Mouse (Mus musculus): ENCODE measurements around the gene Med10. TPM values are rescaled to one million over a fixed set of nuclear protein-coding genes. Genes with fewer than 3 reads are reported as not detected.

Med10 gene
- total RNA-seq, 1 experiment: 63.1 TPM

DNA sequence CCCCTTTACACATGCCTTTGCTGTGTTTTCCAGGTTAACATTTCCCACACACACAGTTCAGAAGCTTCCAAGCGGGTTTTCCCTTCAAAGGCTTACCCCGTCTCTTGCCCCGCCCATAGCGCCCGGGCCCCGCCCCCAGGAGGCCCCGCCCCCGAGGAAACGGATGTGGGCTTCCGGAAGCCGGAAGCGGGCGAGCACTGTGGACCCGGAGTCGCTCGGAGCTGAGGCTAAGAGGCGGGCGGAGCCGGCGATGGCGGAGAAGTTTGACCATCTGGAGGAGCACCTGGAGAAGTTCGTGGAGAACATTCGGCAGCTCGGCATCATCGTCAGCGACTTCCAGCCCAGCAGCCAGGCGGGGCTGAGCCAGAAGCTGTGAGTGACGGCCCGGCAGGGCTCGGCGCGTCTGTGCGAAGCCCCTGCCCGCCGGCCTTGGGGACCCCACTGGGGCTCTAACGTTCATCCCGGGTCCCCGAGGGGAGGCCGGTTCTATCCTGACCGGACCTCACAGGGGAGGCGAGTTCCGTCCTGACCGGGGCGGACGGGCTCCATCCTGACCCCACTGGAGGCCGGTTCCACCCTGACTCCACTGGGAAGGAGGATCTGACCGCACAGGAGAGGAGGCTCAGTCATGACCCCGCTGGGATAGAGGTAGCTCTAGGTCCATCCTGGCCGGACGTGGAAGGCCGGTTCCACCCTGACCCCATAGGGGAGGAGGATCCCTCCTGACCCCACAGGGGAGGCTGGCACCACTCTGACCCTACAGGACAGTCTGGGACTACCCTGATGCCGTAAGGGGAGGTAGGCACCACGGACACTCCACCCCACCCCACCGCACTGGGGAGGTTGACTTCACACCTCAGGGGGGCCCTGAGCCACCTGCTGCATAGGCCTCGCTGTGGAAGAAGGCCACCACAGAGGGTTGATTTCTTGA, 7.8 kb downstream of the Med10 start:
- peak overlapping the region; percentile 89 for H3K9ac ChIP-seq (ENCODE audit: insufficient read depth, low read depth, low read length, poor library complexity, severe bottlenecking)
- TF ChIP-seq CHD2 (IDR thresholded peaks at IDR 0.05; ENCODE audit: low read depth, low read length) (no peak), ZNF384 (IDR thresholded peaks at IDR 0.05; ENCODE audit: low read depth, low read length) (no peak), HCFC1 (IDR thresholded peaks at IDR 0.05; ENCODE audit: borderline replicate concordance, insufficient read depth, low read length) (no peak), MAFK (IDR thresholded peaks at IDR 0.05; ENCODE audit: insufficient read depth, low read depth, low read length) (no peak), ZC3H11A (IDR thresholded peaks at IDR 0.05; ENCODE audit: borderline replicate concordance, low read depth, low read length) (no peak)
- peak overlapping the region; percentile 83 to 97 for H3K4me3 ChIP-seq (ENCODE audit: insufficient read depth in 1 of 2, low read depth in 1 of 2, low read length in 2 of 2, poor library complexity in 1 of 2, severe bottlenecking in 1 of 2)
- peak; percentile 79 for DNase-seq (ENCODE audit: low read depth, low spot score)
- peaks cover 0 to 3% of the 10 kb centered on the region in 2 experiments; a peak in 1 of 4 replicates for H3K4me1 ChIP-seq (ENCODE audit: control insufficient read depth in 2 of 2, insufficient read depth in 2 of 2, low read length in 2 of 2, poor library complexity in 1 of 2)
- no peak overlapping the region for H3K27ac ChIP-seq (ENCODE audit: insufficient read depth, low read depth, low read length, poor library complexity, severe bottlenecking)
- in situ Hi-C loops (cut with MboI; ENCODE audit: low sequenced_read_pairs in 2 of 2, unreplicated experiment in 2 of 2): no loop called here
- H3K36me3 ChIP-seq (ENCODE audit: control insufficient read depth, insufficient read depth, low read length, poor library complexity, severe bottlenecking): peaks cover 25% of the 10 kb centered on the region
- H3K9me3 ChIP-seq (ENCODE audit: control insufficient read depth, insufficient read depth, low read depth, low read length): no peaks in the 10 kb centered on the region

DNA sequence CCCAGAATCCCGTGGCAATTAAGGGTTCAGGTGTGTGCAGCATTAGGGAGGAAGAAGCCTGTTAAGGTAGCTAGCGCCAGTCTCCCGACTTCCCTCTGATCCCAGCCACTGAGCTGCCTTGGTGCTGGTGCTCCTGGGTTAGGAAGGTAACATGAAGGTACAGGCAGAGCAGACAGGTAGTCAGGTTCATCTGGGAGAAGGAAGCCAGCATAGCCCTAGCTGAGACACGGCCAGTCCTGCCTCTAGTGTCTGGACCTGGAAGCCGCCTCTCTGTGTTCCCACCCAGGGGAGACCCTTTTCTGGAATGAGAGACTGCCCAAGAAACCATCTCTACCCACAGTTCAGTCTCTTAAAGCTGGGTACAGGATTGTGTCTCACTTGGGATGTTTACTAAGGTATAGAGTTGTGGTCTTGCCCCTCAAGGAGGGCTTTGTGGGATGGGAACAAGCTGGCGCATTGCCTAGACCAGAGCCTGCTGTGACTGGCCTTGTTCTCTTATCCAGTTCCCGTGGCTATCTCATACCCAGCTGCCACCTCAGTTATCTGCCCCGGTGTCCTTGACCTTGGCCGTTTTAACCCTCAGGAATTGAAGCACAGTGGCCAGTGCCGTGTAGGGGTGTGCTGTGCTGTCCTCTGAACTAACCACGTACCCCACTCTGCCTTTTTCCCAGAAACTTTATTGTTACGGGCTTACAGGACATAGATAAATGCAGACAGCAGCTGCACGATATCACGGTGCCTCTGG, 8.9 kb downstream of the Med10 start:
- no peak for DNase-seq (ENCODE audit: low read depth, low spot score)
- no peak overlapping the region for H3K9ac ChIP-seq (ENCODE audit: insufficient read depth, low read depth, low read length, poor library complexity, severe bottlenecking)
- no peaks in the 10 kb centered on the region for H3K9me3 ChIP-seq (ENCODE audit: control insufficient read depth, insufficient read depth, low read depth, low read length)
- peak overlapping the region in 1 of 2 experiments; percentile 97; a peak in 1 of 4 replicates for H3K4me3 ChIP-seq (ENCODE audit: insufficient read depth in 1 of 2, low read depth in 1 of 2, low read length in 2 of 2, poor library complexity in 1 of 2, severe bottlenecking in 1 of 2)
- TF ChIP-seq ZNF384 (IDR thresholded peaks at IDR 0.05; ENCODE audit: low read depth, low read length): no peak
- no peak for TF ChIP-seq MAFK (IDR thresholded peaks at IDR 0.05; ENCODE audit: insufficient read depth, low read depth, low read length)
- TF ChIP-seq CHD2 (IDR thresholded peaks at IDR 0.05; ENCODE audit: low read depth, low read length): no peak
- TF ChIP-seq HCFC1 (IDR thresholded peaks at IDR 0.05; ENCODE audit: borderline replicate concordance, insufficient read depth, low read length): no peak
- no peak for TF ChIP-seq ZC3H11A (IDR thresholded peaks at IDR 0.05; ENCODE audit: borderline replicate concordance, low read depth, low read length)
- in situ Hi-C loops (cut with MboI; ENCODE audit: low sequenced_read_pairs in 2 of 2, unreplicated experiment in 2 of 2): no loop called here
- H3K4me1 ChIP-seq (ENCODE audit: control insufficient read depth in 2 of 2, insufficient read depth in 2 of 2, low read length in 2 of 2, poor library complexity in 1 of 2): peaks cover 0 to 3% of the 10 kb centered on the region in 2 experiments; a peak in 1 of 4 replicates
- peaks cover 31% of the 10 kb centered on the region for H3K36me3 ChIP-seq (ENCODE audit: control insufficient read depth, insufficient read depth, low read length, poor library complexity, severe bottlenecking)
- no peak overlapping the region for H3K27ac ChIP-seq (ENCODE audit: insufficient read depth, low read depth, low read length, poor library complexity, severe bottlenecking)

DNA sequence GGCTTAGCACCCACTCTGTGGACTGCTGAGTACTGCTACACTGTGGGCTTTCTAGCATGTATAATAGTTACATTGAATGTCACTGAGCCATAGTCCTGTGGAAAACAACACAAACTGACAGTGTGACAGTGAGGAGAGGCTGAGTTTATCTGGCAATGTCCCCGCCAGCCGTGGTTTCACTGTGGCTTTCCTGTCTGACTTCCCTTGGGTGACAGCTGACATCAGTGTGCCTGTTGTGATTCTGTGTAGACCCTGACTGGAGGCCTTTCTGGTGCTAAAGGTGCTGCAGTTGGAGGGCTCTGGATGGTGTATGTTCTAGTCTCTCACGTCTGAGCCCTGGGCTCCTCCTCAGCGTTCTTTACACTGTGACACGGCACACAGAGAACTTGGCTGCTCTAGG, 11.7 kb downstream of the Med10 start:
- H3K9ac ChIP-seq (ENCODE audit: insufficient read depth, low read depth, low read length, poor library complexity, severe bottlenecking): no peak overlapping the region
- in situ Hi-C loops (cut with MboI; ENCODE audit: low sequenced_read_pairs in 2 of 2, unreplicated experiment in 2 of 2): no loop called here
- H3K4me3 ChIP-seq (ENCODE audit: insufficient read depth in 1 of 2, low read depth in 1 of 2, low read length in 2 of 2, poor library complexity in 1 of 2, severe bottlenecking in 1 of 2): no peak overlapping the region
- no peak overlapping the region for H3K27ac ChIP-seq (ENCODE audit: insufficient read depth, low read depth, low read length, poor library complexity, severe bottlenecking)
- no peak for DNase-seq (ENCODE audit: low read depth, low spot score)
- peaks cover 33% of the 10 kb centered on the region for H3K36me3 ChIP-seq (ENCODE audit: control insufficient read depth, insufficient read depth, low read length, poor library complexity, severe bottlenecking)
- H3K4me1 ChIP-seq (ENCODE audit: control insufficient read depth in 2 of 2, insufficient read depth in 2 of 2, low read length in 2 of 2, poor library complexity in 1 of 2): peaks cover 0 to 3% of the 10 kb centered on the region in 2 experiments; a peak in 1 of 4 replicates
- no peak for TF ChIP-seq ZNF384 (IDR thresholded peaks at IDR 0.05; ENCODE audit: low read depth, low read length)
- TF ChIP-seq MAFK (IDR thresholded peaks at IDR 0.05; ENCODE audit: insufficient read depth, low read depth, low read length): no peak
- TF ChIP-seq HCFC1 (IDR thresholded peaks at IDR 0.05; ENCODE audit: borderline replicate concordance, insufficient read depth, low read length): no peak
- no peak for TF ChIP-seq CHD2 (IDR thresholded peaks at IDR 0.05; ENCODE audit: low read depth, low read length)
- no peak for TF ChIP-seq ZC3H11A (IDR thresholded peaks at IDR 0.05; ENCODE audit: borderline replicate concordance, low read depth, low read length)
- H3K9me3 ChIP-seq (ENCODE audit: control insufficient read depth, insufficient read depth, low read depth, low read length): no peaks in the 10 kb centered on the region

DNA sequence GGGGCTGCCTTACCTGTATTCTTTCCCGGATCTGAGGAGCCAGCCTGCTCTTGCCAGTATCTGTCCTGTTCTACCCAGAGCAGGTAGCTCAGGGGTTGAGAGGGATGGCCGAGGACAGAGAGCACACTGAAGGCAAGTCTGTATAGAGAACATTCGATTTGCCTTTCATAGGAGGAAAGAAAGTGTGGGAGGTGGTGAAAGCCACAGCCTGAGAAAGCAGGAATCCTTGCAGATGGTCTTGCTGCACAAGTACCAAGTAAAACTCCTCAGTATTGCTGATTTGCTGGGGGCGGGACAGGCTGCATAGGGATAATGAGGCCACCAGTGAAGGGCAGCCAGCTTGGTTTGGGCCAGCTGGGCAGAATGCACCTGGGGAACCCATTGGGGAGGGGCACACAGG, 16.1 kb downstream of the Med10 start:
- H3K4me3 ChIP-seq (ENCODE audit: insufficient read depth in 1 of 2, low read depth in 1 of 2, low read length in 2 of 2, poor library complexity in 1 of 2, severe bottlenecking in 1 of 2): no peak overlapping the region
- no peak for TF ChIP-seq ZC3H11A (IDR thresholded peaks at IDR 0.05; ENCODE audit: borderline replicate concordance, low read depth, low read length)
- TF ChIP-seq HCFC1 (IDR thresholded peaks at IDR 0.05; ENCODE audit: borderline replicate concordance, insufficient read depth, low read length): no peak
- DNase-seq (ENCODE audit: low read depth, low spot score): no peak
- H3K9ac ChIP-seq (ENCODE audit: insufficient read depth, low read depth, low read length, poor library complexity, severe bottlenecking): no peak overlapping the region
- H3K36me3 ChIP-seq (ENCODE audit: control insufficient read depth, insufficient read depth, low read length, poor library complexity, severe bottlenecking): peaks cover 24% of the 10 kb centered on the region
- H3K9me3 ChIP-seq (ENCODE audit: control insufficient read depth, insufficient read depth, low read depth, low read length): no peaks in the 10 kb centered on the region
- H3K27ac ChIP-seq (ENCODE audit: insufficient read depth, low read depth, low read length, poor library complexity, severe bottlenecking): no peak overlapping the region
- in situ Hi-C loops (cut with MboI; ENCODE audit: low sequenced_read_pairs in 2 of 2, unreplicated experiment in 2 of 2): no loop called here
- H3K4me1 ChIP-seq (ENCODE audit: control insufficient read depth in 2 of 2, insufficient read depth in 2 of 2, low read length in 2 of 2, poor library complexity in 1 of 2): no peaks in the 10 kb centered on the region
